Mouse (Mus musculus) monocyte, adult 2 months (primary cell): ENCODE measurements around the gene Hoxc8.

Experiments used
- DNase-seq, 2 experiments: peaks; one replicate each; pipeline ENCODE4 v3.0.0; 2022; ENCODE audit warnings: low spot score in 2 of 2, low read depth in 1 of 2

Hoxc8 gene

GRCm38 (mm10) chr15:103032646-103033575 is 42.5 kb downstream of the Hoxc8 start:
- no peak for DNase-seq

DNA sequence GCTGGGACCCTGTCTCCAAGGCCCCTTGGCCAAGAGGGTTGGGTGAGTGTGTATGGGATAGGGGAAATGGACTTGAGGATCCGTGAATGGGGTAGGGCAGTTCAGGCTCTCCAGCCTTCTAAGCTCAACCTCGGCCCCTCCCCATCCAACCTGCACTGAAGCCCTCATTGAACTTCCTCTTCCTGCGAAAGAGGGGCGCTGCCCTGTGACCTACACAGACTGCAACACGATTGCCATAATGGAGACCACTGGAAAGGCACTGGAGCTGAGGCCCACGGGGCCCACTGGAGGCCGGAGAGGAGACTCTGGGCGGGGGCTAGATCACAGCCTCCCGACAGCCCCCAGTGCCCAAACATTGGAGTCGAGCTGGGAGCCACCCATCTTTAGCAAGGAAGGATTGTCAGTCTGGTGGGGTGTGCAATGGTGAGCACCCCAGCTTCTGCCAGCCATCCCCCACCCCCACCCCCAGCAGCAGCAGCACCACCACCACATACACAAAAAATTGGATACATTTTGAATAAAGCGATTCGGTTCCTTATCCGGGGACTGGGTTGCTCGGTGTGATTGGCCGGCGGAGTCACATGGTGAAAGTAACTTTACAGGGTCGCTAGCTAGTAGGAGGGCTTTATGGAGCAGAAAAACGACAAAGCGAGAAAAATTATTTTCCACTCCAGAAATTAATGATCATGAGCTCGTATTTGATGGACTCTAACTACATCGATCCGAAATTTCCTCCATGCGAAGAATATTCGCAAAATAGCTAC is 43.8 kb downstream of the Hoxc8 start:
- DNase-seq: no peak

DNA sequence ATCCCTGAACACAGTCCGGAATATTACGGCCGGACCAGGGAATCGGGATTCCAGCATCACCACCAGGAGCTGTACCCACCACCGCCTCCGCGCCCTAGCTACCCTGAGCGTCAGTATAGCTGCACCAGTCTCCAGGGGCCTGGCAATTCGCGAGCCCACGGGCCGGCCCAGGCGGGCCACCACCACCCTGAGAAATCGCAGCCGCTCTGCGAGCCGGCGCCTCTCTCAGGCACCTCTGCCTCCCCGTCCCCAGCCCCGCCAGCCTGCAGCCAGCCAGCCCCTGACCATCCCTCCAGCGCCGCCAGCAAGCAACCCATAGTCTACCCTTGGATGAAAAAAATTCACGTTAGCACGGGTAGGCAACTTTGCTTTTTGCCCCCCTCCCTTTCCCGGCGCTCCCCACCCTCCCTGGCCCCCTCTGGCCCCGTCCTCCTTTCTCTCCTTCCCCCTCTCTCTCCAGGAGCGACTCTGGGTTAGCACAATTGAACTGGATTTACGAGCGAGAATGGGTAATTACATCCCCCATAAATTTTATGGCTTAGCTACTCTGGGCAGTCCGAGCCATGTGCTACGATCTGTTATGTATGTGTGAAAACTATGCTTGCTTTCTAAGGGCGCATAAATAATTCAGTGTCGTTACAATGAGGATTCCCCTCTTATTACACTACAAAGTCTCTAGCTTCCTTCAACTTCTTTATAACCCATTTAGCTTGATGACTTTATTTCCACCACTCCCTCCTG is 44.6 kb downstream of the Hoxc8 start:
- no peak for DNase-seq

- DNase-seq: no peak
Measured at GRCm38 (mm10) chr15:103035548-103035881, 45.1 kb downstream of the Hoxc8 start.

- no peak for DNase-seq
Measured at GRCm38 (mm10) chr15:103037579-103037978, 47.2 kb downstream of the Hoxc8 start.

- DNase-seq: no peak
Measured at GRCm38 (mm10) chr15:103038701-103039480, 48.5 kb downstream of the Hoxc8 start.

GRCm38 (mm10) chr15:103039609-103040008 is 49.2 kb downstream of the Hoxc8 start:
- DNase-seq: no peak

GRCm38 (mm10) chr15:103040601-103041000 is 50.2 kb downstream of the Hoxc8 start:
- no peak for DNase-seq

- DNase-seq: no peak
Measured at GRCm38 (mm10) chr15:103041613-103042012, 51.2 kb downstream of the Hoxc8 start.

GRCm38 (mm10) chr15:103042209-103042608 is 51.8 kb downstream of the Hoxc8 start:
- no peak for DNase-seq
